Mouse (Mus musculus) MEL (cell line): ENCODE data around the gene Shisa4. TPM values are rescaled to one million over a fixed set of nuclear protein-coding genes. Genes with fewer than 3 reads are reported as not detected.

Experiments used
- DNase-seq: peaks from one replicate; pipeline ENCODE4 v3.0.0; 2011; ENCODE audit warnings: low read depth, low spot score
- H3K27ac ChIP-seq: 2 replicates; pipeline ENCODE4 v1.5.1; 2012; ENCODE audit warnings: low read depth, mild to moderate bottlenecking, control low read depth, low read length, moderate library complexity; ENCODE audit not compliant: control insufficient read depth
- H3K27me3 ChIP-seq, 2 experiments: fragments of 150-350 bp in 1 of 2; sonication (generic) in 1 of 2; 2 replicates each; pipeline ENCODE4 v1.6.1; 2012; ENCODE audit warnings: low read length in 2 of 2, mild to moderate bottlenecking in 2 of 2, improper control_type of control experiment in 1 of 2, moderate library complexity in 1 of 2; ENCODE audit not compliant: insufficient read depth in 2 of 2, control insufficient read depth in 1 of 2
- H3K36me3 ChIP-seq, 2 experiments: 2 replicates each; pipeline ENCODE4 v1.6.1; 2012 to 2014; ENCODE audit warnings: low read length in 2 of 2, improper control_type of control experiment in 1 of 2, inconsistent platforms in 1 of 2, mild to moderate bottlenecking in 1 of 2; ENCODE audit not compliant: insufficient read depth in 2 of 2, control insufficient read depth in 1 of 2
- H3K4me1 ChIP-seq, 2 experiments: fragments of 150-350 bp in 1 of 2; sonication (generic) in 1 of 2; 2 replicates each; pipeline ENCODE4 v1.6.1; 2012; ENCODE audit warnings: low read length in 2 of 2, improper control_type of control experiment in 1 of 2, mild to moderate bottlenecking in 1 of 2; ENCODE audit not compliant: insufficient read depth in 2 of 2, control insufficient read depth in 1 of 2
- H3K4me3 ChIP-seq, 2 experiments: fragments of 150-350 bp in 1 of 2; sonication (generic) in 1 of 2; 2 replicates each; pipeline ENCODE4 v1.5.1; 2012; ENCODE audit warnings: low read depth in 2 of 2, low read length in 2 of 2, mild to moderate bottlenecking in 2 of 2, moderate library complexity in 2 of 2, control low read depth in 1 of 2, improper control_type of control experiment in 1 of 2; ENCODE audit not compliant: control insufficient read depth in 1 of 2, insufficient read depth in 1 of 2
- H3K79me2 ChIP-seq: 2 replicates; pipeline ENCODE4 v1.6.1; 2012; ENCODE audit warnings: mild to moderate bottlenecking, low read length, moderate library complexity; ENCODE audit not compliant: control insufficient read depth, poor library complexity, insufficient read depth
- H3K9ac ChIP-seq: 2 replicates; pipeline ENCODE4 v1.6.1; 2012; ENCODE audit warnings: low read depth, mild to moderate bottlenecking, control low read depth, low read length, moderate library complexity; ENCODE audit not compliant: control insufficient read depth, poor library complexity, severe bottlenecking
- H3K9me3 ChIP-seq: fragments of 150-350 bp; sonication (generic); replicated peaks from 2 replicates; pipeline ENCODE4 v1.6.1; 2012; ENCODE audit warnings: mild to moderate bottlenecking, low read length, improper control_type of control experiment, moderate library complexity; ENCODE audit not compliant: insufficient read depth
- BHLHE40 ChIP-seq: IDR thresholded peaks from 2 replicates; pipeline ENCODE4 v1.6.1; 2012; ENCODE audit warnings: low read depth, mild to moderate bottlenecking, inconsistent platforms, low read length, improper control_type of control experiment, borderline replicate concordance
- CHD1 ChIP-seq: IDR thresholded peaks from 2 replicates; pipeline ENCODE4 v1.6.1; 2012; ENCODE audit warnings: low read depth, mild to moderate bottlenecking, inconsistent platforms, low read length, improper control_type of control experiment
- CTCF ChIP-seq, 3 experiments: IDR thresholded peaks in 2 of 3; conservative IDR thresholded peaks in 1 of 3; 2 replicates each; pipeline ENCODE4 v1.5.1; 2011 to 2012; ENCODE audit warnings: low read length in 3 of 3, low read depth in 2 of 3, mild to moderate bottlenecking in 2 of 3, improper control_type of control experiment in 1 of 3, inconsistent platforms in 1 of 3, mixed read lengths in 1 of 3, moderate library complexity in 1 of 3; ENCODE audit not compliant: control insufficient read depth in 1 of 3, insufficient read depth in 1 of 3, poor library complexity in 1 of 3, severe bottlenecking in 1 of 3
- E2F4 ChIP-seq: IDR thresholded peaks from 2 replicates; pipeline ENCODE4 v1.6.1; 2011; ENCODE audit warnings: low read depth, low read length, improper control_type of control experiment, borderline replicate concordance
- ELF1 ChIP-seq: IDR thresholded peaks from 2 replicates; pipeline ENCODE4 v1.6.1; 2014; ENCODE audit warnings: low read depth, mild to moderate bottlenecking, inconsistent platforms, low read length, improper control_type of control experiment, moderate library complexity
- GABPA ChIP-seq: IDR thresholded peaks from 2 replicates; pipeline ENCODE4 v1.6.1; 2012; ENCODE audit warnings: low read depth, mild to moderate bottlenecking, inconsistent platforms, low read length, improper control_type of control experiment, moderate library complexity
- GATA1 ChIP-seq: IDR thresholded peaks from 2 replicates; pipeline ENCODE4 v1.6.1; 2011; ENCODE audit warnings: low read depth, low read length, improper control_type of control experiment
- HCFC1 ChIP-seq: IDR thresholded peaks from 2 replicates; pipeline ENCODE4 v1.6.1; 2012; ENCODE audit warnings: low read depth, mild to moderate bottlenecking, inconsistent platforms, low read length, improper control_type of control experiment, moderate library complexity
- JUND ChIP-seq: IDR thresholded peaks from 2 replicates; pipeline ENCODE4 v1.6.1; 2011; ENCODE audit warnings: low read depth, mild to moderate bottlenecking, improper control_type of control experiment, low read length
- MAX ChIP-seq: IDR thresholded peaks from 2 replicates; pipeline ENCODE4 v1.6.1; 2011; ENCODE audit warnings: low read length, improper control_type of control experiment
- MAZ ChIP-seq: IDR thresholded peaks from 2 replicates; pipeline ENCODE4 v1.6.1; 2012; ENCODE audit warnings: low read depth, mild to moderate bottlenecking, inconsistent platforms, low read length, improper control_type of control experiment
- MXI1 ChIP-seq: IDR thresholded peaks from 2 replicates; pipeline ENCODE4 v1.6.1; 2011; ENCODE audit warnings: mild to moderate bottlenecking, low read depth, low read length, improper control_type of control experiment
- NELFE ChIP-seq: IDR thresholded peaks from 2 replicates; pipeline ENCODE4 v1.6.1; 2011; ENCODE audit warnings: low read depth, low read length, improper control_type of control experiment
- NRF1 ChIP-seq: IDR thresholded peaks from 2 replicates; pipeline ENCODE4 v1.6.1; 2014; ENCODE audit warnings: low read depth, mild to moderate bottlenecking, inconsistent platforms, low read length, improper control_type of control experiment, moderate library complexity; ENCODE audit not compliant: poor library complexity, insufficient read depth, severe bottlenecking
- POLR2AphosphoS2 ChIP-seq: IDR thresholded peaks from 2 replicates; pipeline ENCODE4 v1.6.1; 2011; ENCODE audit warnings: low read length, improper control_type of control experiment
- RAD21 ChIP-seq: IDR thresholded peaks from 2 replicates; pipeline ENCODE4 v1.6.1; 2011; ENCODE audit warnings: mild to moderate bottlenecking, low read depth, low read length, improper control_type of control experiment
- SIN3A ChIP-seq: IDR thresholded peaks from 2 replicates; pipeline ENCODE4 v1.6.1; 2012; ENCODE audit warnings: low read length, improper control_type of control experiment, inconsistent platforms
- TBP ChIP-seq: IDR thresholded peaks from 2 replicates; pipeline ENCODE4 v1.8.0; 2011; ENCODE audit warnings: low read depth, low read length, improper control_type of control experiment
- ZC3H11A ChIP-seq: IDR thresholded peaks from 2 replicates; pipeline ENCODE4 v1.6.1; 2012; ENCODE audit warnings: low read depth, mild to moderate bottlenecking, inconsistent platforms, low read length, improper control_type of control experiment
- ZMIZ1 ChIP-seq: IDR thresholded peaks from 2 replicates; pipeline ENCODE4 v1.6.1; 2012; ENCODE audit warnings: low read depth, mild to moderate bottlenecking, inconsistent platforms, low read length, improper control_type of control experiment, moderate library complexity
- ZNF384 ChIP-seq: IDR thresholded peaks from 2 replicates; pipeline ENCODE4 v1.6.1; 2012; ENCODE audit warnings: low read depth, mild to moderate bottlenecking, inconsistent platforms, low read length, improper control_type of control experiment
- polyA plus RNA-seq, 2 experiments: library from polyadenylated mRNA; stranded (reverse) in 1 of 2; unstranded in 1 of 2; fragments of >175 nt in 1 of 2; fragments of >200 nt in 1 of 2; gene quantifications; 2 replicates each; pipeline versions ENCODE4 v1.2.1 to v1.2.4; 2012; ENCODE audit warnings: low replicate concordance in 2 of 2, low read depth in 1 of 2; ENCODE audit not compliant: insufficient read length in 2 of 2, insufficient read depth in 1 of 2, missing spikeins in 1 of 2
- total RNA-seq: library from RNA; depleted of rRNA; stranded (reverse); fragments of 300-350 nt; gene quantifications from 2 replicates; pipeline ENCODE4 v1.2.3, GENCODE M21; 2012

The Shisa4 gene
- total and polyA plus RNA-seq, 3 experiments: not detected

- H3K9me3 ChIP-seq: no peaks in the 10 kb centered on the region
- no peak overlapping the region for H3K4me3 ChIP-seq
- TF ChIP-seq GABPA (no peak), POLR2AphosphoS2 (no peak), MAX (no peak), ZMIZ1 (no peak)
- no peak overlapping the region for H3K27ac ChIP-seq
- no peak for DNase-seq
- H3K36me3 ChIP-seq: no peaks in the 10 kb centered on the region
- H3K79me2 ChIP-seq: no peaks in the 10 kb centered on the region
- no peaks in the 10 kb centered on the region for H3K4me1 ChIP-seq
- H3K27me3 ChIP-seq: peaks cover 15 to 23% of the 10 kb centered on the region in 2 experiments
- no peak overlapping the region for H3K9ac ChIP-seq
Measured at GRCm38 (mm10) chr1:135325934-135326333, 49.1 kb downstream of the Shisa4 start.

DNA sequence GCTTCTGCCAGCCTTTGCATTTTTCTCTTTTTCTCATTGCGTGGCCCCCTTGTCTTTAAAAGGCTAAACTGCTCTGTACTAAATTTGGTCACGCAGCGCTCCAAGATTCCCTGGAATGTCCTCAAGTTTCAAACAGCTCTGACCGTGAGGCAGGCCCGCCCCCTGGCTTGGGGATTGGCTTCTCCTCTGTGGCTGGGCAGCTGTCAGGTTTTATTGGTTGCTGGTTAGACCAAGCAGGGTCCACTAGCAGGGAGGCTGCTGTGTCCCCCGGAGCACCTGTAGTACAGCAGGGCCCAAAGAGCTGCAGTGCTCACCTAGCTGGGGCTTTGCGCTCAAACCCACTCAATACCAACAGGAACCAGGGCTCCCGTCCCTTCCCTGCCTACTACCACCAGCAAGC lies 50.5 kb downstream of the Shisa4 start, which contains the start of gene Lmod1:
Gene Lmod1 (plus strand): TSS at position 237 of the 400 bp plus-strand sequence.
- Histone ChIP-seq H3K79me2 (no peaks in the 10 kb centered on the region), H3K27me3 (peaks cover 21 to 25% of the 10 kb centered on the region in 2 experiments), H3K4me3 (no peak within 1 kb of the TSS), H3K9ac (no peak within 1 kb of the TSS), H3K27ac (no peak within 1 kb of the TSS), H3K36me3 (no peaks in the 10 kb centered on the region), H3K9me3 (no peaks in the 10 kb centered on the region), H3K4me1 (no peaks in the 10 kb centered on the region)
- DNase-seq: no peak
- TF ChIP-seq E2F4 (no peak), ZC3H11A (no peak), POLR2AphosphoS2 (no peak), JUND (no peak), CHD1 (no peak), MXI1 (no peak), HCFC1 (no peak), TBP (no peak), RAD21 (no peak), NRF1 (no peak), CTCF (IDR thresholded peaks at IDR 0.05 in 2 of 3, conservative IDR thresholded peaks at IDR 0.05 in 1 of 3; ENCODE audit: control insufficient read depth in 1 of 3, insufficient read depth in 1 of 3, low read depth in 2 of 3, low read length in 3 of 3, poor library complexity in 1 of 3, severe bottlenecking in 1 of 3) (no peak), BHLHE40 (no peak), GATA1 (no peak), SIN3A (no peak), ZNF384 (no peak), NELFE (no peak), MAZ (no peak), ELF1 (no peak)
